8 mouse cellular contexts compared by ENCODE assay signal in genomic region chr17:34661121-34661591, GRCm38 (mm10). TPM values are rescaled to one million over a fixed set of nuclear protein-coding genes. Genes with fewer than 3 reads are reported as not detected.
DNase-seq lines count a peak whose midpoint lies in the region; ATAC-seq lines count a peak whose summit lies in the region.

No protein-coding gene starts in this region.

- no peak for ATAC-seq in embryonic facial prominence, embryonic 13.5 days (ENCODE audit: insufficient number of reproducible peaks, insufficient read depth, low FRiP score, low TSS enrichment, low read depth)
- ATAC-seq in limb, embryonic 11.5 days (ENCODE audit: insufficient number of reproducible peaks, low FRiP score, low TSS enrichment, low read depth), result no peak
- no peak for ATAC-seq in midbrain, embryonic 16.5 days

- WGBS in embryonic facial prominence, embryonic 13.5 days, result 7% methylated on average over 19 of the region's 19 CpGs
- WGBS in limb, embryonic 11.5 days, result 6% methylated on average over 19 of the region's 19 CpGs
- 9% methylated on average over 19 of the region's 19 CpGs for WGBS in midbrain, embryonic 16.5 days

- peaks cover 20% of the 10 kb centered on the region for H3K4me1 ChIP-seq in embryonic facial prominence, embryonic 13.5 days
- peaks cover under 1% of the 10 kb centered on the region; the same call in 1 of the 2 replicates for H3K4me1 ChIP-seq in limb, embryonic 11.5 days (ENCODE audit: control insufficient read depth, insufficient read depth, low read length)
- H3K4me1 ChIP-seq in midbrain, embryonic 16.5 days (ENCODE audit: control insufficient read depth, insufficient read depth, low read length), result no peaks in the 10 kb centered on the region

- peak overlapping the region; percentile 11; the same call in 1 of the 2 replicates for H3K9ac ChIP-seq in embryonic facial prominence, embryonic 13.5 days
- no peak overlapping the region for H3K9ac ChIP-seq in limb, embryonic 11.5 days (ENCODE audit: low read length)
- no peak overlapping the region for H3K9ac ChIP-seq in midbrain, embryonic 16.5 days (ENCODE audit: low read depth, low read length)

- no peak overlapping the region for H3K27ac ChIP-seq in embryonic facial prominence, embryonic 13.5 days
- no peak overlapping the region for H3K27ac ChIP-seq in limb, embryonic 11.5 days (replicated peaks; ENCODE audit: low read depth, low read length)
- no peak overlapping the region for H3K27ac ChIP-seq in midbrain, embryonic 16.5 days (ENCODE audit: low read length)

- H3K4me2 ChIP-seq in embryonic facial prominence, embryonic 13.5 days, result peak overlapping the region; percentile 48
- 0 out of 2 replicates have a peak overlapping the region, but pooled peaks have one; percentile 3 for H3K4me2 ChIP-seq in limb, embryonic 11.5 days (ENCODE audit: low read depth, severe bottlenecking)
- H3K4me2 ChIP-seq in midbrain, embryonic 16.5 days (ENCODE audit: low read length), result peak overlapping the region; percentile 37

- H3K4me3 ChIP-seq in embryonic facial prominence, embryonic 13.5 days, result peak overlapping the region; percentile 22
- H3K4me3 ChIP-seq in limb, embryonic 11.5 days (ENCODE audit: low read depth, low read length), result no peak overlapping the region
- H3K4me3 ChIP-seq in midbrain, embryonic 16.5 days (ENCODE audit: low read depth, low read length), result no peak overlapping the region

- no peaks in the 10 kb centered on the region for H3K9me3 ChIP-seq in embryonic facial prominence, embryonic 13.5 days
- no peaks in the 10 kb centered on the region for H3K9me3 ChIP-seq in limb, embryonic 11.5 days (ENCODE audit: control insufficient read depth, low read length)
- H3K9me3 ChIP-seq in midbrain, embryonic 16.5 days (replicated peaks; ENCODE audit: control insufficient read depth, low read length, poor library complexity, severe bottlenecking), result no peaks in the 10 kb centered on the region

- H3K36me3 ChIP-seq in embryonic facial prominence, embryonic 13.5 days, result no peaks in the 10 kb centered on the region
- H3K36me3 ChIP-seq in limb, embryonic 11.5 days (ENCODE audit: control insufficient read depth, insufficient read depth, low read length), result no peaks in the 10 kb centered on the region
- no peaks in the 10 kb centered on the region for H3K36me3 ChIP-seq in midbrain, embryonic 16.5 days (ENCODE audit: control insufficient read depth, insufficient read depth, low read length)

- DNase-seq in NIH3T3 (ENCODE audit: low read depth), result peak; percentile 68
- peak; percentile 74 for DNase-seq in heart, postnatal 25 days (ENCODE audit: low spot score)
- no peak for DNase-seq in limb, embryonic 11.5 days (ENCODE audit: low spot score)
- DNase-seq in thymus, postnatal 36 days, result no peak
- DNase-seq in right cerebral cortex, adult 18-20 months, result no peak
- no peak for DNase-seq in natural killer cell, adult 2 months (ENCODE audit: low spot score in 2 of 2)

- intact Hi-C loops in heart, postnatal 25 days (cut with DNase I), result loop anchor here (2.0 kb wide), 1 partner anchor 20 kb away; no protein-coding TSS in a partner anchor

- H3K27me3 ChIP-seq in embryonic facial prominence, embryonic 13.5 days, result peaks cover 58% of the 10 kb centered on the region
- peaks cover 16% of the 10 kb centered on the region for H3K27me3 ChIP-seq in limb, embryonic 11.5 days (ENCODE audit: control insufficient read depth, insufficient read depth, low read length)
- H3K27me3 ChIP-seq in midbrain, embryonic 16.5 days (ENCODE audit: control insufficient read depth, insufficient read depth, low read depth, low read length), result peaks cover 14% of the 10 kb centered on the region

RNA-seq across cellular contexts. Expression of gene Tnxb, which starts 9.2 kb away (rescaled TPM):
- 0.03 and 0.04 TPM in 2 replicates for polyA plus RNA-seq in embryonic facial prominence, embryonic 13.5 days (2015; fragmentation: Nextera tagmentation; extraction: Ambion mirVana)
- 10 to 100 TPM; 32.1 to 42.1 TPM for total RNA-seq in heart, postnatal 25 days (2021)
- not detected in 2 replicates for polyA plus RNA-seq in limb, embryonic 11.5 days (2014; fragmentation: Nextera tagmentation; extraction: Ambion mirVana)
- 0.14 and 0.15 TPM in 2 replicates for polyA plus RNA-seq in midbrain, embryonic 16.5 days (2015; fragmentation: Nextera tagmentation; extraction: Ambion mirVana)

RNA-seq across cellular contexts. Expression of gene Atf6b, which starts 14.2 kb away (rescaled TPM):
- 97.8 and 106 TPM in 2 replicates for polyA plus RNA-seq in embryonic facial prominence, embryonic 13.5 days (2015; fragmentation: Nextera tagmentation; extraction: Ambion mirVana)
- total RNA-seq in heart, postnatal 25 days (2021), result 10 to 100 TPM; 15.6 to 17.8 TPM
- polyA plus RNA-seq in limb, embryonic 11.5 days (2014; fragmentation: Nextera tagmentation; extraction: Ambion mirVana), result 63.4 and 71.4 TPM in 2 replicates
- 119 and 123 TPM in 2 replicates for polyA plus RNA-seq in midbrain, embryonic 16.5 days (2015; fragmentation: Nextera tagmentation; extraction: Ambion mirVana)

RNA-seq across cellular contexts. Expression of gene Fkbpl, which starts 16.6 kb away (rescaled TPM):
- 15.0 and 18.0 TPM in 2 replicates for polyA plus RNA-seq in embryonic facial prominence, embryonic 13.5 days (2015; fragmentation: Nextera tagmentation; extraction: Ambion mirVana)
- total RNA-seq in heart, postnatal 25 days (2021), result 1 to 10 TPM; 6.2 to 6.6 TPM
- polyA plus RNA-seq in limb, embryonic 11.5 days (2014; fragmentation: Nextera tagmentation; extraction: Ambion mirVana), result 13.1 and 19.3 TPM in 2 replicates
- 15.4 and 17.9 TPM in 2 replicates for polyA plus RNA-seq in midbrain, embryonic 16.5 days (2015; fragmentation: Nextera tagmentation; extraction: Ambion mirVana)

RNA-seq across cellular contexts. Expression of gene Prrt1, which starts 31.8 kb away (rescaled TPM):
- polyA plus RNA-seq in embryonic facial prominence, embryonic 13.5 days (2015; fragmentation: Nextera tagmentation; extraction: Ambion mirVana), result 0.55 and 0.78 TPM in 2 replicates
- total RNA-seq in heart, postnatal 25 days (2021), result 1 to 10 TPM; 1.1 to 1.9 TPM
- polyA plus RNA-seq in limb, embryonic 11.5 days (2014; fragmentation: Nextera tagmentation; extraction: Ambion mirVana), result 0.17 and 0.20 TPM in 2 replicates
- polyA plus RNA-seq in midbrain, embryonic 16.5 days (2015; fragmentation: Nextera tagmentation; extraction: Ambion mirVana), result 10.3 and 11.5 TPM in 2 replicates

RNA-seq across cellular contexts. Expression of gene Ppt2, which starts 32.8 kb away (rescaled TPM):
- 21.6 and 22.2 TPM in 2 replicates for polyA plus RNA-seq in embryonic facial prominence, embryonic 13.5 days (2015; fragmentation: Nextera tagmentation; extraction: Ambion mirVana)
- total RNA-seq in heart, postnatal 25 days (2021), result 10 to 100 TPM; 53.2 to 53.7 TPM
- polyA plus RNA-seq in limb, embryonic 11.5 days (2014; fragmentation: Nextera tagmentation; extraction: Ambion mirVana), result 24.8 and 26.1 TPM in 2 replicates
- 19.9 and 21.0 TPM in 2 replicates for polyA plus RNA-seq in midbrain, embryonic 16.5 days (2015; fragmentation: Nextera tagmentation; extraction: Ambion mirVana)

Comparison
In these comparisons a context has a peak if more than half of its experiments do, and no peak if none do; other contexts are left out.
1. DNase-seq: peak in NIH3T3 (single experiment) and heart, postnatal 25 days (single experiment); none in limb, embryonic 11.5 days (single experiment), thymus, postnatal 36 days (0 of 2), right cerebral cortex, adult 18-20 months (single experiment) and natural killer cell, adult 2 months (0 of 2).
2. Peak in every context shown above with its lines, with median percentiles within 50 percentile points of each other: H3K4me2 ChIP-seq.